In genomic region chr19:53904833-53905480, GRCm38 (mm10) we compare ENCODE assay signal across 8 mouse cellular contexts. TPM values are rescaled to one million over a fixed set of nuclear protein-coding genes. Genes with fewer than 3 reads are reported as not detected.
DNase-seq lines count a peak whose midpoint lies in the region; ATAC-seq and TF ChIP-seq lines count a peak whose summit lies in the region.

No protein-coding gene starts in this region.

- ATAC-seq in lung, embryonic 15.5 days (ENCODE audit: borderline replicate concordance, extremely low read depth, low FRiP score, low TSS enrichment): no peak
- no peak for ATAC-seq in forebrain, embryonic 12.5 days (ENCODE audit: low FRiP score)
- no peak for ATAC-seq in limb, embryonic 14.5 days (ENCODE audit: low FRiP score, low read depth)
- ATAC-seq in neural tube, embryonic 15.5 days (ENCODE audit: low FRiP score): no peak

- H3K27ac ChIP-seq in lung, embryonic 15.5 days: no peak overlapping the region
- no peak overlapping the region for H3K27ac ChIP-seq in forebrain, embryonic 12.5 days
- no peak overlapping the region for H3K27ac ChIP-seq in limb, embryonic 14.5 days (replicated peaks; ENCODE audit: low read depth, low read length)
- peak overlapping the region; percentile 18; the same call in 1 of the 2 replicates for H3K27ac ChIP-seq in neural tube, embryonic 15.5 days (replicated peaks)

- WGBS in lung, embryonic 15.5 days: 44% methylated on average over 7 of the region's 7 CpGs
- WGBS in forebrain, embryonic 12.5 days: 73% methylated on average over 7 of the region's 7 CpGs
- WGBS in limb, embryonic 14.5 days: 61% methylated on average over 7 of the region's 7 CpGs
- 64% methylated on average over 7 of the region's 7 CpGs for WGBS in neural tube, embryonic 15.5 days

- H3K4me3 ChIP-seq in lung, embryonic 15.5 days: peak overlapping the region; percentile 86
- peak overlapping the region; percentile 98 for H3K4me3 ChIP-seq in forebrain, embryonic 12.5 days (replicated peaks)
- H3K4me3 ChIP-seq in limb, embryonic 14.5 days (replicated peaks; ENCODE audit: low read length): peak overlapping the region; percentile 97
- peak overlapping the region; percentile 96 for H3K4me3 ChIP-seq in neural tube, embryonic 15.5 days (replicated peaks)

- DNase-seq in lung, postnatal 36 days: no peak
- no peak for DNase-seq in limb, embryonic 14.5 days (ENCODE audit: low spot score)
- no peak for DNase-seq in adrenal gland, adult 18-20 months (ENCODE audit: low spot score in 2 of 2)
- no peak for DNase-seq in retina, postnatal 1 day
- DNase-seq in urinary bladder, postnatal 25 days (ENCODE audit: low spot score): no peak

- peak overlapping the region; percentile 75 for H3K4me2 ChIP-seq in lung, embryonic 15.5 days
- peak overlapping the region; percentile 68 for H3K4me2 ChIP-seq in forebrain, embryonic 12.5 days
- H3K4me2 ChIP-seq in limb, embryonic 14.5 days (replicated peaks; ENCODE audit: low read depth, low read length, severe bottlenecking): peak overlapping the region; percentile 73
- H3K4me2 ChIP-seq in neural tube, embryonic 15.5 days: peak overlapping the region; percentile 79

- no peaks in the 10 kb centered on the region for H3K27me3 ChIP-seq in lung, embryonic 15.5 days
- peaks cover 7% of the 10 kb centered on the region; the same call in 1 of the 2 replicates for H3K27me3 ChIP-seq in forebrain, embryonic 12.5 days
- no peaks in the 10 kb centered on the region for H3K27me3 ChIP-seq in limb, embryonic 14.5 days (ENCODE audit: control insufficient read depth, insufficient read depth, low read length)
- no peaks in the 10 kb centered on the region for H3K27me3 ChIP-seq in neural tube, embryonic 15.5 days (replicated peaks)

- H3K36me3 ChIP-seq in lung, embryonic 15.5 days: peaks cover 12% of the 10 kb centered on the region
- H3K36me3 ChIP-seq in forebrain, embryonic 12.5 days (replicated peaks): peaks cover 9% of the 10 kb centered on the region
- H3K36me3 ChIP-seq in limb, embryonic 14.5 days (ENCODE audit: control insufficient read depth, insufficient read depth, low read length): peaks cover 22% of the 10 kb centered on the region
- peaks cover 11% of the 10 kb centered on the region for H3K36me3 ChIP-seq in neural tube, embryonic 15.5 days

- H3K4me1 ChIP-seq in lung, embryonic 15.5 days: peaks cover 26% of the 10 kb centered on the region
- H3K4me1 ChIP-seq in forebrain, embryonic 12.5 days: peaks cover 17% of the 10 kb centered on the region
- peaks cover 31% of the 10 kb centered on the region for H3K4me1 ChIP-seq in limb, embryonic 14.5 days (ENCODE audit: control insufficient read depth, insufficient read depth, low read length)
- H3K4me1 ChIP-seq in neural tube, embryonic 15.5 days: peaks cover 31% of the 10 kb centered on the region

- no peaks in the 10 kb centered on the region for H3K9me3 ChIP-seq in lung, embryonic 15.5 days
- no peaks in the 10 kb centered on the region for H3K9me3 ChIP-seq in forebrain, embryonic 12.5 days
- no peaks in the 10 kb centered on the region for H3K9me3 ChIP-seq in limb, embryonic 14.5 days (ENCODE audit: control insufficient read depth, low read length)
- no peaks in the 10 kb centered on the region for H3K9me3 ChIP-seq in neural tube, embryonic 15.5 days (replicated peaks)

- no peak overlapping the region for H3K9ac ChIP-seq in lung, embryonic 15.5 days
- H3K9ac ChIP-seq in forebrain, embryonic 12.5 days: no peak overlapping the region
- H3K9ac ChIP-seq in limb, embryonic 14.5 days (ENCODE audit: low read depth, low read length, severe bottlenecking): peak overlapping the region; percentile 95
- no peak overlapping the region for H3K9ac ChIP-seq in neural tube, embryonic 15.5 days (replicated peaks)

- TF ChIP-seq POLR2A in limb, embryonic 14.5 days (IDR thresholded peaks at IDR 0.05; ENCODE audit: borderline replicate concordance, extremely low read depth, insufficient read depth, insufficient read length): no peak

RNA-seq across cellular contexts. Expression of gene Pdcd4, which starts 12.9 kb away (rescaled TPM):
- polyA plus RNA-seq in lung, embryonic 15.5 days (2015; fragmentation: Nextera tagmentation; extraction: Ambion mirVana): 87.7 and 89.7 TPM in 2 replicates
- 110 and 111 TPM in 2 replicates for polyA plus RNA-seq in forebrain, embryonic 12.5 days (2016; fragmentation: Nextera tagmentation; extraction: Ambion mirVana)
- polyA plus RNA-seq in limb, embryonic 14.5 days (2012; rRNA removed): 23.3 and 43.3 TPM in 2 replicates
- 96.4 and 109 TPM in 2 replicates for polyA plus RNA-seq in limb, embryonic 14.5 days (2014; fragmentation: Nextera tagmentation; extraction: Ambion mirVana)
- polyA plus RNA-seq in neural tube, embryonic 15.5 days (2015; fragmentation: Nextera tagmentation; extraction: Ambion mirVana): 60.3 and 69.1 TPM in 2 replicates
- 10 to 100 TPM; 69.6 to 91.1 TPM for total RNA-seq in adrenal gland, adult 18-20 months (2021)

RNA-seq across cellular contexts. Expression of gene Shoc2, which starts 39.1 kb away (rescaled TPM):
- 41.6 and 43.6 TPM in 2 replicates for polyA plus RNA-seq in lung, embryonic 15.5 days (2015; fragmentation: Nextera tagmentation; extraction: Ambion mirVana)
- 76.2 and 77.4 TPM in 2 replicates for polyA plus RNA-seq in forebrain, embryonic 12.5 days (2016; fragmentation: Nextera tagmentation; extraction: Ambion mirVana)
- 26.9 and 29.2 TPM in 2 replicates for polyA plus RNA-seq in limb, embryonic 14.5 days (2012; rRNA removed)
- 44.8 and 48.2 TPM in 2 replicates for polyA plus RNA-seq in limb, embryonic 14.5 days (2014; fragmentation: Nextera tagmentation; extraction: Ambion mirVana)
- polyA plus RNA-seq in neural tube, embryonic 15.5 days (2015; fragmentation: Nextera tagmentation; extraction: Ambion mirVana): 58.4 and 59.4 TPM in 2 replicates
- total RNA-seq in adrenal gland, adult 18-20 months (2021): 10 to 100 TPM; 40.3 to 48.7 TPM

RNA-seq across cellular contexts. Expression of gene Bbip1, which starts 39.5 kb away (rescaled TPM):
- polyA plus RNA-seq in lung, embryonic 15.5 days (2015; fragmentation: Nextera tagmentation; extraction: Ambion mirVana): 58.0 and 58.9 TPM in 2 replicates
- 138 and 139 TPM in 2 replicates for polyA plus RNA-seq in forebrain, embryonic 12.5 days (2016; fragmentation: Nextera tagmentation; extraction: Ambion mirVana)
- polyA plus RNA-seq in limb, embryonic 14.5 days (2012; rRNA removed): 34.6 and 57.2 TPM in 2 replicates
- polyA plus RNA-seq in limb, embryonic 14.5 days (2014; fragmentation: Nextera tagmentation; extraction: Ambion mirVana): 78.8 and 84.1 TPM in 2 replicates
- polyA plus RNA-seq in neural tube, embryonic 15.5 days (2015; fragmentation: Nextera tagmentation; extraction: Ambion mirVana): 115 and 135 TPM in 2 replicates
- total RNA-seq in adrenal gland, adult 18-20 months (2021): 10 to 100 TPM; 21.0 to 27.3 TPM
